Mouse (Mus musculus): Measurements from ENCODE around the gene Lix1l.

Lix1l gene

GRCm38 (mm10) chr3:96570643-96571042 lies 30.3 kb upstream of the Lix1l start:
- H3K4me1 ChIP-seq (replicated peaks; ENCODE audit: low read depth, low read length) = peaks cover 92% of the 10 kb centered on the region
- no peaks in the 10 kb centered on the region for H3K27me3 ChIP-seq (ENCODE audit: insufficient read depth, low read length)
- H3K9me3 ChIP-seq (ENCODE audit: low read length) = no peaks in the 10 kb centered on the region
- H3K36me3 ChIP-seq (ENCODE audit: insufficient read depth, low read length) = peaks cover 5% of the 10 kb centered on the region; the same call in 1 of the 2 replicates
- H3K4me3 ChIP-seq (replicated peaks; ENCODE audit: low read length) = peak overlapping the region; percentile 77
- TF ChIP-seq NANOG (IDR thresholded peaks at IDR 0.05; ENCODE audit: borderline replicate concordance, low read length) (no peak), CTCF (conservative IDR thresholded peaks at IDR 0.05; ENCODE audit: low read length) (no peak), POU5F1 (IDR thresholded peaks at IDR 0.05; ENCODE audit: borderline replicate concordance, low read length) (no peak)

- Histone ChIP-seq H3K36me3 (ENCODE audit: insufficient read depth, low read length) (peaks cover 5% of the 10 kb centered on the region; the same call in 1 of the 2 replicates), H3K27me3 (ENCODE audit: insufficient read depth, low read length) (no peaks in the 10 kb centered on the region), H3K4me1 (replicated peaks; ENCODE audit: low read depth, low read length) (peaks cover 92% of the 10 kb centered on the region), H3K9me3 (ENCODE audit: low read length) (no peaks in the 10 kb centered on the region), H3K4me3 (replicated peaks; ENCODE audit: low read length) (peak overlapping the region; percentile 71)
- TF ChIP-seq CTCF (conservative IDR thresholded peaks at IDR 0.05; ENCODE audit: low read length) = no peak
- TF ChIP-seq NANOG (IDR thresholded peaks at IDR 0.05; ENCODE audit: borderline replicate concordance, low read length) = no peak
- no peak for TF ChIP-seq POU5F1 (IDR thresholded peaks at IDR 0.05; ENCODE audit: borderline replicate concordance, low read length)
Observed at GRCm38 (mm10) chr3:96571336-96571735, 29.6 kb upstream of the Lix1l start.

- H3K4me3 ChIP-seq (replicated peaks; ENCODE audit: low read length) = peak overlapping the region; percentile 71
- peaks cover 5% of the 10 kb centered on the region; the same call in 1 of the 2 replicates for H3K36me3 ChIP-seq (ENCODE audit: insufficient read depth, low read length)
- TF ChIP-seq POU5F1 (IDR thresholded peaks at IDR 0.05; ENCODE audit: borderline replicate concordance, low read length) (peak; percentile 43; the same call in 1 of the 2 replicates), CTCF (conservative IDR thresholded peaks at IDR 0.05; ENCODE audit: low read length) (no peak), NANOG (IDR thresholded peaks at IDR 0.05; ENCODE audit: borderline replicate concordance, low read length) (0 out of 2 replicates have a peak, but pooled peaks have one; percentile 11)
- H3K9me3 ChIP-seq (ENCODE audit: low read length) = no peaks in the 10 kb centered on the region
- H3K27me3 ChIP-seq (ENCODE audit: insufficient read depth, low read length) = no peaks in the 10 kb centered on the region
- H3K4me1 ChIP-seq (replicated peaks; ENCODE audit: low read depth, low read length) = peaks cover 89% of the 10 kb centered on the region
Observed at GRCm38 (mm10) chr3:96571896-96572698, 28.9 kb upstream of the Lix1l start.

- Histone ChIP-seq H3K4me3 (replicated peaks; ENCODE audit: low read length) (peak overlapping the region; percentile 43), H3K36me3 (ENCODE audit: insufficient read depth, low read length) (peaks cover 8% of the 10 kb centered on the region), H3K9me3 (ENCODE audit: low read length) (no peaks in the 10 kb centered on the region), H3K27me3 (ENCODE audit: insufficient read depth, low read length) (no peaks in the 10 kb centered on the region), H3K4me1 (replicated peaks; ENCODE audit: low read depth, low read length) (peaks cover 89% of the 10 kb centered on the region)
- TF ChIP-seq CTCF (conservative IDR thresholded peaks at IDR 0.05; ENCODE audit: low read length) (no peak), POU5F1 (IDR thresholded peaks at IDR 0.05; ENCODE audit: borderline replicate concordance, low read length) (no peak), NANOG (IDR thresholded peaks at IDR 0.05; ENCODE audit: borderline replicate concordance, low read length) (no peak)
Observed at GRCm38 (mm10) chr3:96573611-96574511, 27.1 kb upstream of the Lix1l start.

GRCm38 (mm10) chr3:96575272-96575984 lies 25.5 kb upstream of the Lix1l start:
- no peaks in the 10 kb centered on the region for H3K9me3 ChIP-seq (ENCODE audit: low read length)
- H3K4me3 ChIP-seq (replicated peaks; ENCODE audit: low read length) = peak overlapping the region; percentile 68
- peaks cover 19% of the 10 kb centered on the region for H3K36me3 ChIP-seq (ENCODE audit: insufficient read depth, low read length)
- no peaks in the 10 kb centered on the region for H3K27me3 ChIP-seq (ENCODE audit: insufficient read depth, low read length)
- no peak for TF ChIP-seq NANOG (IDR thresholded peaks at IDR 0.05; ENCODE audit: borderline replicate concordance, low read length)
- TF ChIP-seq CTCF (conservative IDR thresholded peaks at IDR 0.05; ENCODE audit: low read length) = no peak
- TF ChIP-seq POU5F1 (IDR thresholded peaks at IDR 0.05; ENCODE audit: borderline replicate concordance, low read length) = no peak
- H3K4me1 ChIP-seq (replicated peaks; ENCODE audit: low read depth, low read length) = peaks cover 89% of the 10 kb centered on the region

- Histone ChIP-seq H3K9me3 (ENCODE audit: low read length) (no peaks in the 10 kb centered on the region), H3K4me3 (replicated peaks; ENCODE audit: low read length) (peak overlapping the region; percentile 68), H3K4me1 (replicated peaks; ENCODE audit: low read depth, low read length) (peaks cover 89% of the 10 kb centered on the region), H3K36me3 (ENCODE audit: insufficient read depth, low read length) (peaks cover 19% of the 10 kb centered on the region), H3K27me3 (ENCODE audit: insufficient read depth, low read length) (no peaks in the 10 kb centered on the region)
- TF ChIP-seq POU5F1 (IDR thresholded peaks at IDR 0.05; ENCODE audit: borderline replicate concordance, low read length) (no peak), CTCF (conservative IDR thresholded peaks at IDR 0.05; ENCODE audit: low read length) (no peak), NANOG (IDR thresholded peaks at IDR 0.05; ENCODE audit: borderline replicate concordance, low read length) (no peak)
Observed at GRCm38 (mm10) chr3:96576005-96576658, 24.8 kb upstream of the Lix1l start.

- peaks cover 25% of the 10 kb centered on the region for H3K36me3 ChIP-seq (ENCODE audit: insufficient read depth, low read length)
Observed at GRCm38 (mm10) chr3:96576690-96577541, 24.0 kb upstream of the Lix1l start, which contains the start of gene Gm16253. TSS of gene Gm16253 (plus strand) at chr3:96576984.

More at GRCm38 (mm10) chr3:96576690-96577541, 24.0 kb upstream of the Lix1l start, which contains the start of gene Gm16253:
- H3K4me1 ChIP-seq (replicated peaks; ENCODE audit: low read depth, low read length) = peaks cover 90% of the 10 kb centered on the region
- TF ChIP-seq POU5F1 (IDR thresholded peaks at IDR 0.05; ENCODE audit: borderline replicate concordance, low read length) (no peak), NANOG (IDR thresholded peaks at IDR 0.05; ENCODE audit: borderline replicate concordance, low read length) (no peak), CTCF (conservative IDR thresholded peaks at IDR 0.05; ENCODE audit: low read length) (no peak)
- peak within 1 kb of the TSS; percentile 68 for H3K4me3 ChIP-seq (replicated peaks; ENCODE audit: low read length)
- no peaks in the 10 kb centered on the region for H3K27me3 ChIP-seq (ENCODE audit: insufficient read depth, low read length)
- H3K9me3 ChIP-seq (ENCODE audit: low read length) = no peaks in the 10 kb centered on the region

Data from E14TG2a.4 (cell line).